12 mouse cellular contexts compared by ENCODE assay signal in the genomic region with DNA sequence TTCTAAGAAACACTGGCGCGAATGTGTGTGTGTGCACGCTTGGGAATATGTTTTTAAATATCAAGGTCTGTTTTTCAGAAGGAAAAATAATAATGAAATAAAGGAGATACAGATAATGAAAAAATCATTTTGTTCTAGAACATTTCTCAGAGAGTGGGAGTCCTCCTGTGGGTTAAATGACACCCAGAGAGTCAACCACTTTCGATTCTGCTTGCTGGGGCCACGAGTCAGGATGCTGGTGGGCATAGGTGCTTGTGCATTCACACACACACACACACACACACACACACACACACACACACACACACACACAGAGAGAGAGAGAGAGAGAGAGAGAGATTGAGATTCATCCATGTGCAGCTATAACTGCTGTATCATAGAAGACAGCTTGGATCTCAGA.
DNase-seq lines count a peak whose midpoint lies in the region; ATAC-seq and TF ChIP-seq lines count a peak whose summit lies in the region.
"Had no signal": no experiment of that assay in that cellular context is flagged by ENCODE, and none has a peak within 500 bp of the region (broad histone marks: within the 10 kb centered on the region; RNA-seq: fewer than 3 reads in every experiment).

No protein-coding gene starts in this region.

- WGBS in heart, embryonic 13.5 days: 84% methylated on average over 5 of the region's 5 CpGs
- 89% methylated on average over 5 of the region's 5 CpGs for WGBS in heart, embryonic 10.5 days
- WGBS in embryonic facial prominence, embryonic 14.5 days: 87% methylated on average over 5 of the region's 5 CpGs

- no peaks in the 10 kb centered on the region for H3K27me3 ChIP-seq in heart, embryonic 13.5 days (replicated peaks)
- H3K27me3 ChIP-seq in heart, embryonic 10.5 days (ENCODE audit: insufficient read depth, poor library complexity, severe bottlenecking): no peaks in the 10 kb centered on the region
- no peaks in the 10 kb centered on the region for H3K27me3 ChIP-seq in embryonic facial prominence, embryonic 14.5 days (replicated peaks; ENCODE audit: control insufficient read depth, insufficient read depth, low read length)

- H3K4me1 ChIP-seq in heart, embryonic 13.5 days: peaks cover 15% of the 10 kb centered on the region
- peaks cover 16% of the 10 kb centered on the region for H3K4me1 ChIP-seq in heart, embryonic 10.5 days
- H3K4me1 ChIP-seq in embryonic facial prominence, embryonic 14.5 days (ENCODE audit: control insufficient read depth, insufficient read depth, low read length): no peaks in the 10 kb centered on the region; the same call in 1 of the 2 replicates

- H3K4me3 ChIP-seq in heart, embryonic 13.5 days: peak overlapping the region; percentile 48
- H3K4me3 ChIP-seq in heart, embryonic 10.5 days: no peak overlapping the region; the same call in 1 of the 2 replicates
- peak overlapping the region; percentile 0; the same call in 1 of the 2 replicates for H3K4me3 ChIP-seq in layer of hippocampus, adult 2 months
- H3K4me3 ChIP-seq in embryonic facial prominence, embryonic 14.5 days (ENCODE audit: low read depth, low read length): no peak overlapping the region

- H3K4me2 ChIP-seq in heart, embryonic 13.5 days: peak overlapping the region; percentile 61
- peak overlapping the region; percentile 23; the same call in 1 of the 2 replicates for H3K4me2 ChIP-seq in embryonic facial prominence, embryonic 14.5 days (ENCODE audit: low read depth, low read length)
- H3K4me2 ChIP-seq: midbrain, embryonic 11.5 days had no signal

- no peaks in the 10 kb centered on the region for H3K9me3 ChIP-seq in heart, embryonic 13.5 days
- no peaks in the 10 kb centered on the region for H3K9me3 ChIP-seq in heart, embryonic 10.5 days
- no peaks in the 10 kb centered on the region for H3K9me3 ChIP-seq in embryonic facial prominence, embryonic 14.5 days (ENCODE audit: control insufficient read depth, low read length)

- no peak for DNase-seq in heart, embryonic 10.5 days (ENCODE audit: low spot score)
- DNase-seq in layer of hippocampus, adult 2 months (ENCODE audit: low spot score in 2 of 2): no peak
- DNase-seq in layer of hippocampus, postnatal 25 days (ENCODE audit: extremely low spot score in 1 of 2, low spot score in 1 of 2): no peak
- no peak for DNase-seq in embryonic facial prominence, embryonic 14.5 days (ENCODE audit: low spot score)
- no peak for DNase-seq in spleen, postnatal 14 days (ENCODE audit: low spot score in 2 of 2)
- no peak for DNase-seq in right cerebral cortex, adult 2 months (ENCODE audit: low spot score in 2 of 2)
- DNase-seq: cerebellum, adult 18-20 months; layer of hippocampus, adult 9-11 months; right cerebral cortex, postnatal 4 days had no signal

- H3K27ac ChIP-seq in heart, embryonic 13.5 days (replicated peaks): 0 out of 2 replicates have a peak overlapping the region, but pooled peaks have one; percentile 12
- no peak overlapping the region for H3K27ac ChIP-seq in heart, embryonic 10.5 days
- no peak overlapping the region for H3K27ac ChIP-seq in layer of hippocampus, adult 2 months
- no peak overlapping the region for H3K27ac ChIP-seq in embryonic facial prominence, embryonic 14.5 days (replicated peaks; ENCODE audit: low read depth, low read length)

- peak overlapping the region; percentile 78; the same call in 1 of the 2 replicates for H3K9ac ChIP-seq in heart, embryonic 13.5 days
- H3K9ac ChIP-seq in embryonic facial prominence, embryonic 14.5 days (ENCODE audit: low read depth, low read length): no peak overlapping the region

- no peak for TF ChIP-seq CTCF in layer of hippocampus, adult 2 months (conservative IDR thresholded peaks at IDR 0.05)

- ATAC-seq in heart, embryonic 13.5 days (ENCODE audit: extremely low read depth, insufficient number of reproducible peaks, low FRiP score, low TSS enrichment): no peak
- peak; percentile 53 for ATAC-seq in CD4-positive, CD25-positive, alpha-beta regulatory T cell, adult 4 months
- no peak for ATAC-seq in embryonic facial prominence, embryonic 14.5 days (ENCODE audit: low read depth)

- no peaks in the 10 kb centered on the region for H3K36me3 ChIP-seq in heart, embryonic 13.5 days
- no peaks in the 10 kb centered on the region for H3K36me3 ChIP-seq in heart, embryonic 10.5 days
- no peaks in the 10 kb centered on the region for H3K36me3 ChIP-seq in embryonic facial prominence, embryonic 14.5 days (ENCODE audit: control insufficient read depth, insufficient read depth, low read length)

Comparison
In these comparisons a context has a peak if more than half of its experiments do, and no peak if none do; other contexts are left out.
1. H3K4me3 ChIP-seq: peak in heart, embryonic 13.5 days (single experiment) and layer of hippocampus, adult 2 months (single experiment); none in heart, embryonic 10.5 days (single experiment) and embryonic facial prominence, embryonic 14.5 days (single experiment).